Mouse (Mus musculus): ENCODE results near the gene Rnf185.
A peak's percentile ranks its signal among the peaks of the same experiment; 100 is the strongest.

Gene Rnf185

DNA sequence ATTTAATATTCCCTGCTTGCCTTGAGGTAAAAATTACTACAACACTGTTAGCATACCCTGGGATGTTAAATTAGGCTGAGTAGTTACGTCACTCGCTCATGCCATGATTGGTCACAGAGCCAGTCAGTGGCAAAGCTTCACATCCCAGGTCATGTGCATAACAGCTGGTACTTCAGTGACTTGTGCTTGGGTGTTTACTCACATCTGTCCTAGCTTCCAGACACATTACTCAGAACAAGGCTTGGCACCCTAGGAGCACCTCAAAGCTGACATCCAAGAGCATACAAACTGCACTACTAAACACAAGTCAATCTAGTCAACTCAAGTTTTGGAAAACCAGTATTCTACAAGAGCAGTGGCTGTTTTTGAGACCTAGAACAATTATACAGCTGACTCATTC lies 9.1 kb downstream of the Rnf185 start:
- DNase-seq (ENCODE audit: low spot score) = no peak

DNA sequence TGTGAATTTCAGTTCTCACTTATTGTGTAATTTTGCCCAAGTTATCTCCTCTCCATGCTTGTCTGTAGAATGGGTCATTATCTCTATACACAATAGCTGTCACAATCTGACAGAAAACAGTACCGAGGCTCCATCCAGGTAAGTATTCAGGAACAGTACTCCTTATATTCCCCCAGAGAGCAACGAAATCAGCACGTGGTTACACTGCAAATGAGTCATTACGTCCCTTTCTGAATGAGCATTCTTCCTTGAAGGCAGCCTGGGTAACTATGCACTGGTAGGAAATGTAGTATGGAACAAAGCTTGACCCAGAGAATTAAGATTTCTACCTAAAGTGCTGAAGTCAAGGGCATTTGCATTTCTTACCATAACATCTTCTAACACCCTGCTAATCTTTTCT lies 9.5 kb downstream of the Rnf185 start:
- no peak for DNase-seq (ENCODE audit: low spot score)

DNA sequence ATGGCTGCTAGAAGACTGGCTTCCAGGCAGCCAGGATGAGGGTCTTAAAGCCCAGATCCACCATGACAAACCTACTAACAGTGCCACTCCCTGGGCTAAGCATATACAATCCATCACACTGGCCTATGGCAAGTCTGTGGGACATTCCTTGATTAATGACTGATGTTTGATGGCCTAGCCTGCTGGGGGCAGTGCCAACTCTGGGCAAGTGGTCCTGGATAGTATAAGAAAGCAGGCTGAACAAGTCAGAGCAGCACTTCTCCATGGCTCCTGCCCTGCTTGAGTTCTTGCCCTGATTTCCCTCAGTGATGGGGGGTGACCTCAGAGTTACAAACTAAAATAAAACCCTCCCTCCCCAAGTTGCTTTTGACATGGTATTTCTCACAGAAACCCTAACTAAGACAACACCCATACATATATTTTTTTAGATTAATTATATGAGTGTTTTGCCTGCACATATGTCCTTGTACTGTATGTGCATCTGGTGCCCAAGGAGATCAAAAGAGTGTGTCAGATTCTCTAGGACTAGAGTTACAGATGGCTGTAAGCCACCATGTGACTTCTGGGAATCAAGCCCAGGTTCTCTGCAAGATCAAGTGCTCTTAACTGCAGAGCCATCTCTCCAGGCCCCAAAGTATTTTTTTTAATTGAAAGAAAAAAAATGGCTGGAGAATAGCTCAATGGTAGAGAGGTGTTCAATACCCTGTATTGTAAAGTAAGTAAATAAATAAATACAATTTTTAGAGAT lies 10.3 kb downstream of the Rnf185 start:
- DNase-seq (ENCODE audit: low spot score) = no peak

DNA sequence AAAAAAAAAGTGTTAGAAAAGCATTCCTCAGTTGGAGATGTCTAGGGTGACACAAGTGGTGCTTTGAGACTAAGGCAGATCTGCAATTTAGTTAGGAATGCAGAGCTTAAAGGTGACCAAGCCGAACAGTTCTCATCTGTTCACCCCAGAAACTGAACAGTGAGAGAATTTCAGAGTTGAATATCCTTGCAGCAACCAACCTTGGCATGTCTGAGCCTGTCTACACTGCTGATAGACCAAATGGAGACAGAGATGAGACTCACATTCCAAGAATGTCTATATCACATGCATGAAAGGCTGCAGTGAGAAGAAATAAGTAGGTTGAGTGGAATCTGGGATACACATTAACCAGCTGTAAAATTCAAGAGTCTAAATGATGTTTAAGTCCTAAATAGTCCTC lies 14.5 kb downstream of the Rnf185 start:
- no peak for DNase-seq (ENCODE audit: low spot score)

DNA sequence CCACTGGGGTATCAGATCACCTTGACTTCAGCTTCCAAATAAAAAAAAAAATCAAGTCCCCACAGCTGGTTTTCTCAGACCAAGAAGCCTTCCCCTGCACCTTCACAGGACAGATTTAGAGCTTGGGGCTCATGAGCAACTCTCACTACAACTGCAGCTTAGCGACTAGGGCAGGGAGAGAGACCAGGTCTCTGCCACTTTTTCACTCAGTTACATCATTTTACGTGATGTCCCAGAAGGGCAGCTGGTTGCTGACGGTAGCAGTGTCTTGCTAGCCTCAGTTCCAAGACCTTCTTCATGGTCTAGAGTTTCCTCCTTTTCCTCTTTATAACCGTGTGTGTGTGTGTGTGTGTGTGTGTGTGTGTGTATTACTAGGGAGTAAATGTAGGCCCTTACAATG lies 18.4 kb downstream of the Rnf185 start:
- no peak for DNase-seq (ENCODE audit: low spot score)

DNA sequence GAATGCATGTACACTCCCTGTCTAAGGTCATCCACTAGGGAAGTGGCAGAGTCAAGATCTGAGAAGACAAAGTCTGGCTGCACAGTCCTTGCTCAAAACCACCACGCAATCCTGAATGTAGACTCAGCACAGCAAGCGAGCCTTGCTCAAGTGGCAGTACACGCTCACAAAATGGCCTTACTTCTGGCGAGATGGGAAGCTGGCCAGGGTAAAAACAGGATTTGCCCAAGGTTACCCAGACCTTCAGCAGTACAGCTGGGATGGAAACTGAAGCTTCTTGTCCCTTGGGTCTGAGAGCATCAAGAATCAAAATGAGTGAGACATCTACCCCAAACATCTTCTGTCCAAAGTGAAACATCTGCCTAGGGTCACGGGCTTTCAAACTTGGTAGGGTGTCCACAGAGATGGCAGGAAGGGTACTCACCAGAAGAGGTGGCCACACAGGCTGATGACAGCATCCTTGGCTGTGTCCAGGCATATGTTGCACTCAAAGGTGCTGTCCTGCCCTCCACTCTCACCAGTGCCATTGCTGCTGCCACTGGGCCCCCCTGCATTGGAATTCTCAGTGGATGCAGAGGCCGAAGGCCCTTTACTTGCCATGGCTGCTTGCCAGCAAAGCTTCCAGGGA lies 20.1 kb downstream of the Rnf185 start:
- no peak for DNase-seq (ENCODE audit: low spot score)

DNA sequence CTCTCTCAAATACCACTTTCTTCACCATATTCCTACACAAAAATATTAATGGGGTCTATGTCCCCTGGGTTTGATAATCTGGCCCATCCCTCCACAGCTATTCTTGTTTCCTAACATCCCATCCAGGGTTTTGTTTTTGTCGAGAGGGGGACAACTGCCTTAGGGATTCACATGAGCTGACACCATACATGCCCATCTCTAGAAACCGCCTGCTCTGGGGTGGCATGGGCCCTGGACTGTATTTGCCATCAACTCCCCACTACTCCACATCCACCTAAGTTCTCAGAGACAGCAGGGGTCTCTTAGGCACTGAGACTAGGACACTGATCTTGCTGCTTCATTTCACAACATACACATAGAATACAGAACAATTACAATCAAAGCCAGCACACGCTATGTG lies 20.6 kb downstream of the Rnf185 start:
- no peak for DNase-seq (ENCODE audit: low spot score)

DNA sequence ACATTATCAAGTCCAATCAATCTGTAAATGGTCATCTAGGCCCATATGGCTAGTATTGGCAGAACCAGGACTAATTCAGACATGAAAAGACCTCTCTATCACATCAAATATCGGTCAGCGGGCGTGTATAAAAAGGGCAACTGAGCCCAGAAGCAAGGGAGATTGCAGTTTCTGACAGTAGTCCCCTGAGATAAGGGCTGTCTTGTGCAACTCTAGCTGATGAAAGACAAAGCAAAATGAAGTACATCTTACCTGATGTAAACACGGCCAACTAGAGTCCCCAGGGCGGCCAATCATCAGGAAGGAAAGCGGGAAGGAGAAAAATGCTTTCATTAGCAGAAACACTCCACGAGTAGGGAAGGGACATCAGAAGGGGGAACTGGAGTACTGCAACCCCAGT lies 23.5 kb downstream of the Rnf185 start:
- DNase-seq (ENCODE audit: low spot score) = no peak

DNA sequence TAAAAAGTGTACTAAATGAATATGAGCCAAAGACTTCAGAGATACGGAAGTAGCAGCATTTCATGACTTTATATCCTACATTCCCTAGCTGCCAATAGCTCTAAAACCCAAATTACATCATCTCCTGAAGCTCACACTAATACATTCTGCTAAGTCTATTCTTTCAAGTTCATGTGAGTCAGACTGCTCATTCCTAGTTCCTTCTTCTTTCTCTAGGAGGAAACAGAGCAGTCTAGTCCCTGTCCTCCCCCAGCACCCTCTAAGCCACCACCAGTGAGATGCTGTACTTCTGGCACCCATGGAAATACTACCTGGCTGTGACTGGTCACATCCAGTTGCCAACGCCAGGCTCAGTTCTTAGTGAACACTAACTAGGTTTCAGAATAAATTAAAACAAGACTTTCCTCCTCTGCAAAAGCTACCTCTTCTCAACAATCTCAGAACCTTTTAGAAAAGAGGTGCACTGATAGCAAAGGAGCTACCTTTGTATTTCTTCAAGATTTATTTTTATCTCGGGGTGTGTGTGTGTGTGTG lies 24.4 kb downstream of the Rnf185 start:
- no peak for DNase-seq (ENCODE audit: low spot score)

DNA sequence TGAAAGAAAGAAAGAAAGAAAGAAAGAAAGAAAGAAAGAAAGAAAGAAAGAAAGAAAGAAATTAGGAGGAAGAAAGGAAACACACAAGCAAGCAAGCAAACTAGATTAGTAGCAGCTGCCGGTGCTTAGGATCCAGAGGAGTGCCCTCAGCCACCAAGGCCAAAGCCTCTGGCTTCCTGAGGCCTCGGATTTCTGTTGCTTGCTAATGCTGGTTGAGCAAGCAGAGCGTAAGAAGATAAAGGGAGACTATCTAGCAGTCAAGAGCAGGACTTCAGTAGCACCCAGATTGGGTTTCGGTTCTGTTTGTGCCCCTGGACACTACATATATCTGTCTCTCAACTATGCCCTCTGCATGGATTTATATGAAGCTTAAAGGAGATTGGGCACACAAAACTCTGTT lies 29.9 kb downstream of the Rnf185 start:
- DNase-seq (ENCODE audit: low spot score) = no peak

DNA sequence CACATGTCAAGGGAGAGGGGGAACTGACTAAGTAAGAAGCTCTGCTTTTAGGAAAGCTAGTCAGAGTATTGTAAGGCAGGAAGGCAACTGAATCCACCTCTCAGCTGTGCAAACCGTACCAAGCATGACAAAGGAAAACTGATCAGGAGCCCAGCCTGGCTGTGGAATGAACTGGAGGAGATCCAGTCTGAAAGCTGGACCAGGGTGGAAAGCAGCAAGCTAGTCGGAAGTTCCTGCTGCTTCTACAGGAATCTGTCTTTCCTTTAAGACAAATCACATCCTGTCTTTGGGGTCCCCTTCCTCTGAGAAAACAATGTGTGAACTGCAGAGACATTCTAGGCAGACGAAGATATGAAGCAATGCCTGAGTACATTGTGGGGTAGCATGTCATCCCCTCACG lies 33.4 kb downstream of the Rnf185 start:
- DNase-seq (ENCODE audit: low spot score) = no peak

DNA sequence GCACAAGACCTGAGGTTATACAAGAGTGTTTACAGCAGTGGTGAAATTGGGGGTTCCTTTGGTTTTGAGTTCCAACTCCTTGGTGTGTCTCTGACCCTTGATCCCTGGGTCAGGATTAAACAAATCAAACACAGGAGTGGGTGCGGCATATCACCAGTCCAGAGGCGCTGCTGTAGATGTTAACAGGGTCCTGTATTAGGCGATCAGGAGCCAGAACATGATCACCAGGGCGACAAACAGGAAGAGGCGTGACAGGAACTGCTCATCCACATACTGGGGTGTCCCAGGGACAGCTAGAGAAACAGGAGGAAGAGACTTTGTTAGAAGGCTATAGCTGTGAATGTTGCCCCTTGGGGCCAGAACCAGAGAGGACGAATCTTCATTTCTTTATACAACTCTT lies 34.4 kb downstream of the Rnf185 start:
- DNase-seq (ENCODE audit: low spot score) = no peak

DNA sequence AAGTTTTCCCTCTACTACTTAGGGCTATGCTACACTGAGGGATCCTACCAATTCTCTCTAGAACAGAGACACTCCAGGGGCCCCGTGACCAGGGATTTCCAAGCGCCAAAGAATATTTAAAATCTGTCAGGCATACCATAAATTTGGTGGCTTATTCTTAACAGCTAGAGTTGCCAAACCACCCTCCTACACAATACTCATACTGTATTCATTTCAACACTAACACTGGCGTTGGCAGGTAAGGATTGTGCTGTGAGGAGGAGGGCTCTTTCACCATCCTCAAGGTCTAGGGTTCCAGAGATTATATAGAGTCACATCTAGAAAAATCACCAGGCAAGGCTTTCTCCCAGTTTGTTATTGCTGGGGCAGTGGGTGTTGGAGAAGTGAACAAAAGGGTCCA lies 35.8 kb downstream of the Rnf185 start:
- DNase-seq (ENCODE audit: low spot score) = no peak

DNA sequence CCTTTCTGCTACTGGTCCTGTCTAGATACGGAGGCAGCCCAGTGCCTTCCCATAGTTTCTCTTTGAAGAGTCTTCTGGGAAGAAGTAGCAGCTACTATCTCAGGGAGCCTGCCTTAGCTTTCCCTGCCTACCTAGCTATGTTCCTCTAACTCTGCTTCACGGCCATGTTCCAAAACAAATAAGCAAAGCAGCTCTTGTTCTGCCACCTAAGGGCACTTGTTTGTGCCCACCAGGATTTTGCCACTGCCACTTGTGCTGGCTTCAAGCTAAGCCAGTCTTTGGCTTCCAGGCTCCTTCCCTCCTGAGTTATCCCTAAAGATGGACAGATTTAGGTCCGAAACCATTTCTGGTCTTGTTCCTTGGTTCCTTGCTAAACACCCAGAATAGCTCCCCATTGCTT lies 40.1 kb downstream of the Rnf185 start:
- no peak for DNase-seq (ENCODE audit: low spot score)

DNA sequence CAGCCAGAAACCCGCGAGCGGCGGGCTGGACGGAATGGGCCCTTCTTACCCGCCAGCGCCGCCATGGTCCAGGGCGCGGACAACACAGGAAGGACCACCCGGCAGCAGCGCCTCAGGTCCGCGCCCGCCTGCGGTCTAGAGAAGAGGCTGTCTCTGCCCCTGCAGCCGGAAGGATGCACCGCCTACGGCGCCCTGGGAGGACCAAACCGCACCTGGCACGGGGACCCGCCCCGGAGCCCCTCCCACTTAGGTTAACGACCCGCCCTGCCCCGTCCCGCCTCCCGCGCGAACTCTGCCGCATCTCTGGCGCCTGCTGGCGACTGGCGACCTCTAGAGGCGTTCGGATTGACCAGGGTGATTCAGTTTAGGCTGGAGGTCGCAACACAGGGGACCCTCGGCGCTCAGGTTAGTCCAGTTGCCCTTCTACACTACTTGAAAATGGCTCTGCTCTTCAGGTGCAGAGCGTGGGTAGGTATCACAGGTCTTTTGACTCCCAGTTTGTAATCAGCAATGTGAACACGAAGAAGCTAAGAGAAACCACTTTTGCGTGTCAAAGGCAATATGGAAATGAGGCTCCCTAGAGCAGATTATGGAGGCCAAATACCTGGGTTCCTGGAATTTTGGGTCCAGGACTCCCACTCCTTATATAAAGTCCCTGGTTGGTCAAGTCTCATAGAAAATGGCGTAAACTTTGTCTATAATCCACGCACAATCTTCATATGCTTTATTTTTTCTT lies 43.0 kb downstream of the Rnf185 start, which contains the start of gene Limk2:
Gene Limk2 (minus strand): TSS at position 193 of the 736 bp plus-strand sequence.
- peak; percentile 88 for DNase-seq (ENCODE audit: low spot score)

DNA sequence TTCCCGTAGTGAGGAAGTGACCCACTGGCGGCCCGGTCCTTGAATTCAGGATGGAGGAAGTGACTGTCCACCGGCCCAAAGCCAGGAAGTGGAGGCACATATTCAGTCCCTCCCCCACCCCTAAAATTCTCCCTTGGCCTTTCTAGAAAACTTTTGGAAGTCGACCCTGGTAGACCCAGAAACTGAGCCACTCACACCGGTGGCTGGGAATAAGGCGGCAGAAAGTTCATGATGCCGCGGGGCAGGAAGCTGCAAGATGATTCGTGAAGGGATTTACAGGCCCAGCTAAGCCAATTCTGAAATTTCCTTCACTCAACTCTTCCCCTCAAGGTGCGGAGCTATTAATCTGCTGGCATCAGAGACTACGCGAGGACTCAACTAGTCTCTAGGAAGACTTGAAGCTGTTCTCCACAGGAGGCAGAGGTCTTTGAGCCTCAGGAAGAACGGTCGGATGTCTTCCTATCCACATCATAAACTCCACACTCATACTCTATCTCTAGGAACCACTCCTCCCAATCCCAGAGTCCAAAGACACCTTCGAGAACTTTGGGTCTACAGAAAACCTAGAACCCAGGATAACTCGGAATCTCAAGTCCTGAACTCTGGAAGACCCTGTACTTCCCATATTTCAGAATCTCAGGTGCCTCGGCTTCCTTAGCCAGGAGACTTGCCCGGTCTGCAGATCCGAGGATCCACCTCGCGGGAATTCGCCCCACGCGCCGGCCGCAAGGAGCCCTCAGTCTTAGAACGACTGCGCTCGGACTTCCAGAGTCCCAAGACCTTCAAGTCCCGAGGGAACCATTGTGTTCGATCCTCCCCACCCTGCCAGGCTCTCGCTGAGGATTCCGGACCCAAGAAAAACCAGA lies 43.8 kb downstream of the Rnf185 start:
- DNase-seq (ENCODE audit: low spot score) = no peak

DNA sequence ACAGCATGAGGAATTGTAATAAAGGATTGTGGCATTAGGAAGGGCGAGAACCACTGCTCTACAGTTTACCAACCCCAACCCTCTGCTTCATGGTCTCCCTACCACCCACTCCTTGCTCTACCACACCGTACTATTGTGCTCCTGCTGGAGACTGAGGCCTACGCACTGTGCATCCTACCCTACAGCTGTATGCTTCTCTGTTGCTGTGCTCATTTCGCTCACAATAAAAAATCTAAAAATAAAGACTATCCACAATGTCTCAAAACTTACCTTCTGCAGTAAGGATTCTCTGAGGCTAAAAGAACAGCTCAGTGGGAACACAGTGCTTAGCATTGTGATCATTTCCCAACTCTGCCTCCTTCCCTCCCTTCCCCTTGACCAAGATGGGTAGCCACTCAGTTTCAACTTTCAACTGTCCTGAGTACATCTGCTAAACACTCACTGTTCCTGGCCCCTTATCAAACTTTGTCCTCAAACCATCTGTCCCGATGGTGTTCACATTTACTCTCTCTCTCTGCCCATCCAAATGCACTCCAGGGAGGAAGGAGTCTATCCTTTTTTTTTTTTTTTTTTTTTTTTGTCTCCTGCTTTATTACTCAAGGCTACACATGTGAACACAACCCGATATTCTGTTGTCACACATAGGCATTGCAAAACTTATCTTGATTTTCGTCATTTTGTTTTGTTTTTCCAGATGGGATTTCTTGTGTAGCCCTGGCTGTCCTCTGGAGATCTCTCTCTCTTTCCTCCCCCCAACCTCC lies 47.7 kb downstream of the Rnf185 start:
- DNase-seq (ENCODE audit: low spot score) = peak; percentile 28

DNA sequence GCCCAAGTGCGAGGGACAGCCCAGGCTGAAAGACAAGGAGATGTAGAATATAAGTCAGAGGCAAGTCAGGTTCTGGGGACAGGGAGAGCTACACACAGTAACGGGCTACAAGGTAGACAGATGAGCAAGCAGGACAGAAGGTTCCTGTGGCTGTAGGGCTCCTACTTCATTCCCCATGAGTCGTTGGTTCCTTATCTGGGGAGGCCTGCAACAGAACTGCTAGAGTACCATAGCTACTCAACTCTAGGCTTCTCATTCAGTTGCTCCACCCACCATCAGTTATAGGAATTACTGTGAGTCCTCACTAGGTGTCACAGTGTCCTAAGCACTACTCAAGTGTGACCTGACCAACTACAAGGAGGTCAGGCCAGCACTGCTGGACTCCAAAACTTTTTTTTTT lies 49.1 kb downstream of the Rnf185 start:
- no peak for DNase-seq (ENCODE audit: low spot score)

DNA sequence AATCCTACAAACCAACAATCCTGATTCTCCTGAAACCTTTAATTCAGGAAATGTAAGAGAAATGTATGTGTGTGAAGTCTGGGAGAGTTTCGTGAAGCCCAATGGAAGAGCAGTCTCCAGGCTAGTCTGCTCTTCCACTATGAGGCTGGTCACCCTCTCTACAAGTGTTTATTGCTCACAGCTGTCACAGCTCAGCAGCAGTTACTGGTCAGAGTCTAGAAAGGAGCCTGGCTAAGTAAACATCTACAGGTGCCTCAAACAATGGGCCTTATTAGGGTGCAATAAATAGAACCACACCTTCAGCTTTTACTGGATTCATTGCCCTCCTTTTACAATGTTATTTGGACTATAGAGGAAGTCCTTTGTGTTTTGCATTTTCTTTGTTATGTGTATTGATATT lies 53.8 kb downstream of the Rnf185 start:
- DNase-seq (ENCODE audit: low spot score) = no peak

DNA sequence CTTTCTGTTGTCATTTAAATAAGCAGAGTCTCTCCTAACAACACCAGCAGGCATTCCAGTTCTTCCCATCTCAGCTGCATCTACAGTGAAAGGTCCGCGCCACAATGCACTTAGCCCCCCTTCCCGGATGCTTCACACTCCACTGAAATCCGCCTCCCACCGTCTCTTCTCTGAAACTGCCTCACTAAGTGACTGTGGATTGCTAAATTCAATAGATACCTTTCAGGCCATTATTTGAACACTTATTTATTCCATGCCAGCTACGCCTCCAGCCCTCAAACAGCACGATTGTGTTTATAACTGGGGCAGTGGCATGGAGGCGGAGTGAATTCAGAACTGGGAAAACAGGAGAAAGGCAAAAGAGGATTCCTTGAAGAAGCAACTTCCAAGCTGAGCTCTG lies 55.6 kb downstream of the Rnf185 start:
- DNase-seq (ENCODE audit: low spot score) = no peak

DNA sequence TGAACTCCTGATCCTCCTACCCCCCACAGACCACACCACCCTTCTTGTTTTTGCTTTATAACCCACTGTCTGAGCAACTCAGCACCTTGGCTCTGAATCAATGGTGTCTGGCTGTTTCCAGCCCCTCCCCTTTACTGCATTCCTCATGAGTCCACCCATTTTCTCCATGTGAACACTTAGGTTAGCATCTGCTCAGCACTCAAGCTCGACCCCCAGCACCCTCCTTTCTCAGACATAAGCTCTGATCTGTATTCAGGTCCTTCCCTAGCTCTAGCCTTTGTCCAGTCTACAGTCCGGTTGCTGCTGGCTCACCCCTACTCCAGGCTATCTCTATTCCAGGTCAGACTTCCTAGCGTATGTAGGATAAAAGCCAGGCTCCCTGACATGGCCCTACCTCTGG lies 56.1 kb downstream of the Rnf185 start:
- DNase-seq (ENCODE audit: low spot score) = no peak
